Mouse (Mus musculus) megakaryocyte, embryonic 14.5 days (primary cell): ENCODE measurements around the gene Gm14327.
"Not testable (repeated sequence)": the region's sequence is repeated elsewhere in the genome, so short reads cannot be mapped to it uniquely, and the experiment has no call there.

ENCODE experiments used
- FLI1 ChIP-seq: IDR thresholded peaks from 2 replicates; pipeline ENCODE4 v1.6.1; 2012; ENCODE audit warnings: low read length, inconsistent platforms, mixed read lengths
- GATA1 ChIP-seq: IDR thresholded peaks from 3 replicates; pipeline ENCODE4 v1.6.1; 2012; ENCODE audit warnings: mixed read lengths, low read length, inconsistent platforms, borderline replicate concordance

DNA sequence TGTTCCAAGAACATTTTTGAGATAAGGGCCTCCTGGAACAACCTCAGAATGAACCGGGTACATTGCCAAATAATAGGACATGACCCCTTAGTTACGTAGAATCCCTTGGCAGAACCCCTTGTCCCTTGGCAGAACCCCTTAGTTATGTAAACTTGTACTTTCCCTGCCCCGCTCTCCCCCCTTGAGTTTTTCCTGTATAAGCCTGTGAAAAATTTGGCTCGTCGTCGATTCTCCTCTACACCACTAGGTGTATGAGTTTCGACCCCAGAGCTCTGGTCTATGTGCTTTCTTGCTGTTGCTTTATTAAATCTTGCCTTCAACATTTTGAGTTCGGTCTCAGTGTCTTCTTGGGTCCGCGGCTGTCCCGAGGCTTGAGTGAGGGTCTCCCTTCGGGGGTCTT is 6.4 kb downstream of the Gm14327 start:
- not testable (repeated sequence) for TF ChIP-seq GATA1, FLI1
